Mouse (Mus musculus) limb, embryonic 14.5 days (tissue): ENCODE data around the gene Mab21l1. TPM values are rescaled to one million over a fixed set of nuclear protein-coding genes. Genes with fewer than 3 reads are reported as not detected.

Experiments
- ATAC-seq: fragments of 200-750 bp; cut with Nextera tagmentation; 2 replicates; pipeline ENCODE4 v1.8.0; 2017; ENCODE audit warnings: low read depth, moderate number of reproducible peaks, moderate TSS enrichment; ENCODE audit not compliant: low FRiP score
- DNase-seq: peaks from one replicate; pipeline ENCODE4 v3.0.0-alpha.2; 2015; ENCODE audit warnings: low spot score
- H3K27ac ChIP-seq: fragments of 300-500 bp; sonication (generic); replicated peaks from 2 replicates; pipeline ENCODE4 v1.5.1; 2014; ENCODE audit warnings: low read depth, mild to moderate bottlenecking, low read length, moderate library complexity, mixed read lengths
- H3K27me3 ChIP-seq: fragments of 300-500 bp; sonication (generic); 2 replicates; pipeline ENCODE4 v1.6.1; 2014; ENCODE audit warnings: low read length, mixed read lengths; ENCODE audit not compliant: control insufficient read depth, insufficient read depth
- H3K36me3 ChIP-seq: fragments of 300-500 bp; sonication (generic); 2 replicates; pipeline ENCODE4 v1.6.1; 2014; ENCODE audit warnings: mild to moderate bottlenecking, low read length, moderate library complexity, mixed read lengths; ENCODE audit not compliant: control insufficient read depth, insufficient read depth
- H3K4me1 ChIP-seq: fragments of 300-500 bp; sonication (generic); 2 replicates; pipeline ENCODE4 v1.6.1; 2014; ENCODE audit warnings: antibody characterized with exemption, low read length, mixed read lengths; ENCODE audit not compliant: control insufficient read depth, insufficient read depth
- H3K4me2 ChIP-seq: fragments of 300-500 bp; sonication (generic); replicated peaks from 2 replicates; pipeline ENCODE4 v1.6.1; 2014; ENCODE audit warnings: low read depth, mild to moderate bottlenecking, low read length, moderate library complexity; ENCODE audit not compliant: severe bottlenecking
- H3K4me3 ChIP-seq: fragments of 300-500 bp; sonication (generic); replicated peaks from 2 replicates; pipeline ENCODE4 v1.5.1; 2014; ENCODE audit warnings: low read length
- H3K9ac ChIP-seq: fragments of 300-500 bp; sonication (generic); 2 replicates; pipeline ENCODE4 v1.6.1; 2014; ENCODE audit warnings: mild to moderate bottlenecking, low read depth, low read length, moderate library complexity; ENCODE audit not compliant: severe bottlenecking
- H3K9me3 ChIP-seq: fragments of 300-500 bp; sonication (generic); 2 replicates; pipeline ENCODE4 v1.6.1; 2016; ENCODE audit warnings: low read length; ENCODE audit not compliant: control insufficient read depth
- POLR2A ChIP-seq: fragments of 200-500 bp; IDR thresholded peaks from 2 replicates; pipeline ENCODE4 v1.8.0; 2012; ENCODE audit warnings: inconsistent platforms, mild to moderate bottlenecking, moderate library complexity, borderline replicate concordance; ENCODE audit not compliant: insufficient read depth, insufficient read length; ENCODE audit errors: extremely low read depth
- WGBS: fragments of 180-500 bp; shearing (Covaris S2); extraction: QIAGEN DNeasy Blood & Tissue Kit; methylation state at CpG from one replicate; pipeline ENCODE4 v1.1.7; 2014; 5-methylcytosine and 5-hydroxymethylcytosine counted together
- polyA plus RNA-seq, 2 experiments: library from polyadenylated mRNA; depleted of rRNA in 1 of 2; stranded (reverse) in 1 of 2; unstranded in 1 of 2; fragments of >200 nt; fragmentation: Nextera tagmentation in 1 of 2; extraction: Ambion mirVana in 1 of 2; gene quantifications; 2 replicates each; pipeline versions ENCODE4 v1.2.1 to v1.2.3; 2012 to 2014

Gene Mab21l1
- 18.9 and 23.4 TPM in 2 replicates for polyA plus RNA-seq (2012; rRNA removed)
- 18.7 and 25.3 TPM in 2 replicates for polyA plus RNA-seq (2014; fragmentation: Nextera tagmentation; extraction: Ambion mirVana)

DNA sequence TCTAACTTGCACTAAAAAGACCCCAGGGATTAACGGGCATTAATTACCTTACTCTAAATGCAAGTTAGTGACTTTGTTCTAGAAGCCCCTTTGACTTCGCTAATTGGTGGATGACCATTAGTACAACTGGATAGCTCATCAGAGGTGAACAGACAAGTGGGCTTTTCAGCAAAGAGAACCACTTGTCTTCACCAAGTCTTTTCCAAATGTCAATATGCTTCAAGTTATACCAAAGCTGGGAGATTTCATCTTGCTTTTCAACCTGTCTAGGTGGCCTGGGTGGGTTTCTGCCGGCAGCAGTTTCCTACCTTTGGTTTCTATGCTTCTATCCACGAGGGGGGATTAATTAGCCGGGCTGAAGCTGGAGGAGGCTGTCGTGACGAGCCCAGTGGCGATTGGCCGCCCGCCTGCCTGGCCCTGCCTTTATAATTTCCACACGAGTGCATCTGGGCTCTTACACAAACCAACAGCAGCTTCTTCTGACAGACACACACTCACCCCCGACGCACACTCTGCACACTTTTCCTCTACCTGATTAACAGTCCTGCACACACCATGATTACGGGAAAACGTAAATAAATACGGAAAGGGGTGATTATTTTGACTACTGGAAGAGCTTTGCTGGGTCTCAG, at the start of gene Mab21l1:
Gene Mab21l1, plus strand, starts transcription at position 455 of the 632 bp plus-strand sequence.
- Histone ChIP-seq H3K4me1 (peaks cover 13% of the 10 kb centered on the region), H3K9me3 (no peaks in the 10 kb centered on the region), H3K27me3 (peaks cover 12% of the 10 kb centered on the region; the same call in 1 of the 2 replicates), H3K4me3 (peak within 1 kb of the TSS; percentile 54), H3K9ac (peak within 1 kb of the TSS; percentile 82), H3K27ac (peak within 1 kb of the TSS; percentile 92), H3K4me2 (peak within 1 kb of the TSS; percentile 67), H3K36me3 (no peaks in the 10 kb centered on the region)
- WGBS = 2% methylated on average over 16 of the region's 16 CpGs
- TF ChIP-seq POLR2A = peak; percentile 77; the same call in 1 of the 2 replicates
- DNase-seq (peak; percentile 78), ATAC-seq (peak; percentile 76)

DNA sequence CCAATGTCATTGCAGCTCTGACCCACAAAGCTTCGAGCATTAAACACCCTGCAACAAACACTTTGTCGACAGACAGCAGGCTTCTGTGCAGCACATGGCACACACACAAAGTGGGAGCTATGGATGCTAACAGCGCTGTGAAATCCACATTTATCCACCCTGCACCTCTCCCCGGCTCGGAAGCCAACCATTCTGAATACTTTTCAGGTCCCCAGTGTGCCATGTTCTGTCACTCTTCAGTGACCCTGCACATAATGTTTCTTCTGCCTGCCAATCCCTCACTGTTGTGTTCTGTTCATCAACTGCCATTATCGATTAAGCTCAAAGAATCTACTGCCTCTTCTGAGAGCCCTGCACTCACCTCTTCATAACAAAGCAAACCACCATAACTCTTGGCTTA, 48.6 kb upstream of the Mab21l1 start:
- Histone ChIP-seq H3K9ac (no peak overlapping the region), H3K4me2 (no peak overlapping the region), H3K4me1 (no peaks in the 10 kb centered on the region), H3K27ac (no peak overlapping the region), H3K4me3 (no peak overlapping the region), H3K27me3 (no peaks in the 10 kb centered on the region), H3K9me3 (no peaks in the 10 kb centered on the region), H3K36me3 (no peaks in the 10 kb centered on the region)
- WGBS = 79% methylated on average over 6 of the region's 6 CpGs
- TF ChIP-seq POLR2A = no peak
- DNase-seq (no peak), ATAC-seq (no peak)

DNA sequence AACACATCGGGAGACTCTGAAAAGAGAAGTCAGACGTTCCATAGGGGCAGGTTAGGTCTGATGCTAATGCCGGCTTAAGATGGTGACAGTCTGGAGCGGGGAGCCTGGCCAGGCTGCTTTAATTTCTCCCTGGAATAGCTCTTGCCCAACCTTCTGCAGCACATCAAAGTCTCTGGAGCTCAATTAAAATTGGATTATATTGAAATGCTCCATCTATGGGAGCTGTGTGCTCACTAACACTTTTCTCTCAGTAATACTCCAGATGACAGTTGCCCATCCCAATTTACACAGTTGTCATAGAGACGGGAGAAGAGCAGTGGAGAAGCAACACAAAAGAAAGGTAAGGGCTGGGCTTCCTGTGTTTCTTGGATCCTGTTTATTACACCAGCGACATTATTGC, 40.9 kb upstream of the Mab21l1 start:
- DNase-seq (no peak), ATAC-seq (no peak)
- 42% methylated on average over 6 of the region's 6 CpGs for WGBS
- no peak overlapping the region for H3K4me3 ChIP-seq
- H3K36me3 ChIP-seq = no peaks in the 10 kb centered on the region
- TF ChIP-seq POLR2A = no peak
- H3K4me1 ChIP-seq = 0 out of 2 replicates have a peak, but pooled peaks cover 5% of the 10 kb centered on the region
- H3K27me3 ChIP-seq = no peaks in the 10 kb centered on the region
- no peak overlapping the region for H3K27ac ChIP-seq
- no peak overlapping the region for H3K4me2 ChIP-seq
- no peaks in the 10 kb centered on the region for H3K9me3 ChIP-seq
- H3K9ac ChIP-seq = no peak overlapping the region

DNA sequence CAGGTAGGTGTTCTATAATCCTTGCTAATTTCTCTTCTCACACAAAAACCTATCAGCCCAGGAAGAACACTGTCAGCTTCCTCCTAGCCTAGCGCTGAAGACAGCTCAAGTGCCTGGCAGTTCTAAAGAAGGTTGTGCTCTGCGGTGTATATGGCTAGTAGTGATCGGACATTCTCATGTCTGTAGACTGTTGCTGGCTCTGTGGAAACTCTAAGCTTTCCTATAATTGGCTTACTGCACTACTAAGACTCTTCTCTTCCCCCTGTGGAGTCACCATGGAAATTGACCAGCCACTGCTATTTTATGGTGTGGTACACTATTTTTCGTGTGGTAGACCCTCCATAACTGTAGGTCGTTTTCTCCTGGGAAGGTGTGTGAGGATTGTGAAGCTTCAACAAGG, 40.1 kb upstream of the Mab21l1 start:
- H3K9me3 ChIP-seq = no peaks in the 10 kb centered on the region
- 0 out of 2 replicates have a peak, but pooled peaks cover 5% of the 10 kb centered on the region for H3K4me1 ChIP-seq
- H3K27me3 ChIP-seq = no peaks in the 10 kb centered on the region
- DNase-seq (no peak), ATAC-seq (no peak)
- no peak for TF ChIP-seq POLR2A
- H3K36me3 ChIP-seq = no peaks in the 10 kb centered on the region
- H3K9ac ChIP-seq = no peak overlapping the region
- no peak overlapping the region for H3K27ac ChIP-seq
- WGBS = 62% methylated on average over 5 of the region's 5 CpGs
- H3K4me3 ChIP-seq = no peak overlapping the region
- H3K4me2 ChIP-seq = no peak overlapping the region

DNA sequence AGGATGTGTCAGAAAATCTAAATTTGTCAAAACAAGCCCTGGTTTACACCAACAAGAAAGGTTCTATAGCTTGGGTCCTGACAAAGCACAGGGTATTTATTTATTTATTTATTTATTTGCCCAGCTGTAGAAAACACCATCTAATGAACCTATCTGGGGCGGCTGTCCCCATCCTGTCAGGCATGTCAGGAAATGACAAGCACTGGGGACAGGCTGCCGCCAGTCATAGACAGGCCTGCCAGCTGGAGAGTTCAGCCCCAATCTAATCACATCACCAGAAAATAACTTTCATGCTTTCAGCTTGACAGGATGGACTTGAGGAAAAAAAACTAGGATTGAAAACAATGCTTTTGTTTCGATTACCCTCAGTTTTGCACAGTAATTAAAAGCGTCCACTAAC, 39.7 kb upstream of the Mab21l1 start:
- H3K36me3 ChIP-seq = no peaks in the 10 kb centered on the region

More for the DNA sequence above, 39.7 kb upstream of the Mab21l1 start:
- Histone ChIP-seq H3K9ac (no peak overlapping the region), H3K27me3 (no peaks in the 10 kb centered on the region), H3K27ac (no peak overlapping the region), H3K4me3 (no peak overlapping the region), H3K4me1 (0 out of 2 replicates have a peak, but pooled peaks cover 5% of the 10 kb centered on the region), H3K9me3 (no peaks in the 10 kb centered on the region), H3K4me2 (no peak overlapping the region)
- DNase-seq (no peak), ATAC-seq (no peak)
- 71% methylated on average over 4 of the region's 4 CpGs for WGBS
- no peak for TF ChIP-seq POLR2A
